Mouse (Mus musculus) heart, postnatal 36 days (tissue): ENCODE measurements around the gene Thsd4. TPM values are rescaled to one million over a fixed set of nuclear protein-coding genes. Genes with fewer than 3 reads are reported as not detected.

Experiments used
- DNase-seq, 2 experiments: peaks; one replicate each; pipeline ENCODE4 v3.0.0; 2021 to 2022
- intact Hi-C: fragments of 180-260 bp; cut with DNase I; formaldehyde crosslinking; loops from one replicate; pipeline ENCODE4 v1.15.1; 2025
- total RNA-seq, 2 experiments: library from RNA; stranded (reverse); gene quantifications; 2 replicates each; pipeline ENCODE4 v1.2.3; 2021

Gene Thsd4
- total RNA-seq, 2 experiments from 2014 or later = 5.4 to 6.6 TPM

- no peak for DNase-seq
- intact Hi-C loops = no loop called here
Measured at GRCm38 (mm10) chr9:60227727-60228126, 294.1 kb downstream of the Thsd4 start.

DNA sequence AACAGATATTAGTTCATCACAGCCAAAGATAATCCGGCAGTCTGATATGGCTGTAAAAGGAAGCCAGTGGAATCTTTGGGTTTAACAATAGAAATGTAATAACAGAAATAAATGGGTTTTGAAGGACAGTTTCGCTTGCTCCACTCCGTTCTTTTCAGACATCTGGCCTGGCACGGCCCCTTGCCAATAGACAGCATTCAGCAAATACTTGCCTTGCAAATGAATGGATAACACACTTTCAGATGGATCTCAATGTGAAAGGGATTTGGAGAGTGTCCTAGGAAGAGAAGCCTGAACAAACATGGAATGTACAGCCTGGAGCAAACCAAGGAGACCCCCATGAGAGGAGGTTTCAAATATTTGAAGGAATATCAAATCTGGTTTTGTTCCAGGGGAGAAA lies 295.2 kb downstream of the Thsd4 start:
- intact Hi-C loops = no loop called here
- no peak for DNase-seq

GRCm38 (mm10) chr9:60226155-60226554 lies 295.7 kb downstream of the Thsd4 start:
- intact Hi-C loops = no loop called here
- no peak for DNase-seq

- no peak for DNase-seq
- intact Hi-C loops = no loop called here
Measured at GRCm38 (mm10) chr9:60225453-60225852, 296.4 kb downstream of the Thsd4 start.

GRCm38 (mm10) chr9:60224039-60224695 lies 297.7 kb downstream of the Thsd4 start:
- no peak for DNase-seq

DNA sequence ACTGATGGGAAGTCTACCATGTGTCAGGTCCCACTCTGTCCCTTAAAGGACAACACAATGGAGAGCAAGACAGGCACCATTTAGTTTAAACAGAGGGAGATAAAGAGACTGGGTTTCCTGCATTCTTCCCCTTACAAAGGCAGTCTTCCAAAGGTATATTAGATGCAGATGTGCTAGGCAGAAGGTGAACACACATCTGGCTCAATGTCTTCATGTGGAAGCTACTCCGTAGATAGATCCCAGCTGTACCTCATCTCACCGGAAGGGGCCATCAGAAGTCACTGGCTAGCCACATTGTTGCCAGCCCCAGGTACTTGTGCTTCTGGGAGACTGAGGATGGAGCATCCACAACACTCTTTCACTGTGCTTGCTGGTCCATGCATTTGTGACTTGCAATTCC lies 301.4 kb downstream of the Thsd4 start:
- intact Hi-C loops = no loop called here
- DNase-seq = no peak

More at GRCm38 (mm10) chr9:60224039-60224695, 297.7 kb downstream of the Thsd4 start:
- intact Hi-C loops = no loop called here

- intact Hi-C loops = no loop called here
- no peak for DNase-seq
Measured at GRCm38 (mm10) chr9:60218396-60218795, 303.4 kb downstream of the Thsd4 start.

DNA sequence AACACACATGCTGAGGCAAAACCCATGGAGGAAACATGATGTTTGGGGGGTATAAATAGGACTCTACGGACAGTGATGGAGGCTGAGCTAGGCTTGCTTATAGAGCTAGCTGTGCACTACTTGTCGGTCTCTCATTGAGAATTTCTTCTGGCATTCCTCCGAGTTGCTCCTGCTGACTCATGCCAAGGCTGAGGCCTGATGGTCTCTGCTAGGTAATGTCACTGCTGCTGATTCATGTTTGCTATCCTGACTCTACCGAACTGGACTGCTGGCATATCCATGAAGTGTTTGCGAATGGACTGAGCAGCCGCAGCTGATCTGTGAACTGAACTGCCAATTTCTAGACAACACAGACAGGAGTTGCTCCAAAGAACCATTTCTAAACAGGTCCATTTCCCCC lies 305.8 kb downstream of the Thsd4 start:
- no peak for DNase-seq
- intact Hi-C loops = no loop called here

DNA sequence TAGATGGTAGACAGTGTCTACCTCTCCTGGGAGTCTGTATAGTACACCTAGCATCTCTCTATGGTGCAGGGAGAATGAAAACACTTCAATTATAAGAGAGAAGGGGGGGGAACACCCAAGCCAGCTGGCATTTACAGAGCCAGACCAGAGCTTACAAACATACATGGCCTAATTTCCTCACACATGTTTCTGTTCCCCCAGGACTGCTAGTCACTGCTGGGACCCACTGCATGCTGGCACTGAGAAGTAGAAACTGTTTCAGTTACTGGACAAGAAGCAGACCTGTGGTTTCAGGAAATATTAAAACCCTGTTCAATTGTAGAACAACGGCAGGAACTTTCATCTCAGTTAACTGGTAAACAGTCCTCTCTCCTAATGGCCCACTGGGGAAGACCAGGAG lies 308.7 kb downstream of the Thsd4 start:
- DNase-seq = no peak
- intact Hi-C loops = no loop called here

DNA sequence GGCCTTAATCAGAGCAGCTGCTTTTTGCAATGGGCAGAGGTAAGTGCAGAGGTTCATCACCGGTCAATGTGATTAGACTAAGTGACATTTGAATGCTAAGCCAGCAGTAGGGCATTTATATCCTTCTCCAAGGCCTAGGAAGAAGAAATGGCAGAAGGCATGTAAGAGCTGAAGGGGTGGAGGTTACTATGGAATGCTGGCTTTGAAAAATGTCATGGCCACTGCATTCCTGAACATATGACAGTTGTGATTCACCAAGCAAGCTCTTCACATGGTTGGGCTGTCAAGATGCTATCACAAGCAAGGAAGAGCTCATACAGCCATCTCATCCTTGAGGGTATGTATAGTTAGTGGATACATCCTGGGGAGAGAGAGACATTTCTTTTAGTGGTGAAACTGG lies 313.0 kb downstream of the Thsd4 start:
- DNase-seq = no peak

DNA sequence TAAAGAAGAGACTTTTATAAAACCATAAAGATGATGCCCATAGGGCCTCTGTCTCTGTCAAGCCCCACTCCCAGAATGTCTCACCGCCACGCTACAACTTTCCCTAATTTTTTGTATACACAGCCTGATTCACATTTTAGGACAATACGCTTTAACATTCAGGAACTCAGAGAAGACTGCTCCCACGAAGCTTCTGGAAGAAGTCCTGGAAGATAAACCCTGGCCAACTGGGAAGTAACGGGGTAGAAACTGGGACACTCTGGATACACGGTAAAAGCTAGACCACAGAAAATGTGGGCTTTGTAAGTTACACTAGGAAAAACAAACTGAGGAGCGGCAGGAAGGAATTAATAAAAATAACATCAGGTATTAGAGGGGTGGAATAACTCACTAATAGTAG lies 318.7 kb downstream of the Thsd4 start:
- peak; percentile 20 to 22 for DNase-seq
- intact Hi-C loops = no loop called here

More for the DNA sequence above, 313.0 kb downstream of the Thsd4 start:
- intact Hi-C loops = no loop called here

DNA sequence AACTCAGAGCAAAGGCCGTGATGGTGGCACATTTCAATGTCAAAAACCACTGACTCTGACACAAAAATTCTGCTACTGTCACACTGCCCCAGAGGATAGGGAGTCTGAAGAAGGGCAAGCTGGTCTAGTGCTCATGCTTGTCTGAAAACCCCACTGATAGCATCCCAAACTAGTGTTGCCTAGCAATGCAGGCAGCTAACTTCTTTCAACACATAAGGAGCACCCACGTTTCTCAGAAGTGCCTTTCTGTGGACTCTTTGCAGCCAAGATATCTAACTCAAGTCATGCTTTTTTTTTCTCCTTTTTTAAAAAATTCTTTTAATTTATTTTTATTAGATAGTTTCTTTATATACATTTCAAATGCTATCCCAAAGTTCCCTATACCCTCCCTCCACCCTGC lies 321.4 kb downstream of the Thsd4 start:
- no peak for DNase-seq
- intact Hi-C loops = no loop called here

DNA sequence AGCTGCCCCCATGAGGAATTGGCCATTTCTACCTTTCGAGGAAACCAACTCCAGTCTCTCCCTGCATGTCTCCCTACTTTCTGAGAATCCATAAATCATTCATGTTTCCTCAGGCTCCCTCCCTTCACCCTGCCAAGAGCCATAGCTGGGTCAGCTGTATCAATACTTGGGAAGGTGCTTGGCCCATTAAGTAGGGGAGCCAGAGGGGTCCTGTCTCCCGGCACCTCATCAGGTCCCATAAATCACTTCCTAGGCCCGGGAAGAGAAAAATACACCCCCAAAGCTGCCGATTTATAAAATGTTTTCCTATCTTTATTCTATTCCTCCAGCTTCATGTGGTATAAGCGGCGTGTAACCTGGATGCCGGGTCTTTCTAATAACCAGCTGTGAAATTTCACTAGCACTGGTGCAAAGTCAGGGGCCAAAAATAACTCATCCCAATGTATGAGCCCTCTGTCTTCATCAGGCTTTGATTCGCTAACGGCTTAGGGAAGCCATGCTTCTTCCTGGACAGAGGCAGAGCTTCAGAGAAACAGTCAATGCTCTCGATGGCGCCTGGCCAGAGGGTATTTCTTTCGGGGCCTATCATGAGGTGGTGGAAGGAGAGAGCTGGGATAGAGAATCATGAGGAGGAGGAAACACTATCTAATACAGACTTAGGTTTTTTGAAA lies 323.2 kb downstream of the Thsd4 start:
- intact Hi-C loops = no loop called here

GRCm38 (mm10) chr9:60195502-60195901 lies 326.3 kb downstream of the Thsd4 start:
- no peak for DNase-seq
- intact Hi-C loops = no loop called here

More for the DNA sequence above, 323.2 kb downstream of the Thsd4 start:
- no peak for DNase-seq

GRCm38 (mm10) chr9:60194905-60195304 lies 326.9 kb downstream of the Thsd4 start:
- DNase-seq = no peak
- intact Hi-C loops = no loop called here

- DNase-seq = no peak
- intact Hi-C loops = no loop called here
Measured at GRCm38 (mm10) chr9:60192321-60192720, 329.5 kb downstream of the Thsd4 start.

DNA sequence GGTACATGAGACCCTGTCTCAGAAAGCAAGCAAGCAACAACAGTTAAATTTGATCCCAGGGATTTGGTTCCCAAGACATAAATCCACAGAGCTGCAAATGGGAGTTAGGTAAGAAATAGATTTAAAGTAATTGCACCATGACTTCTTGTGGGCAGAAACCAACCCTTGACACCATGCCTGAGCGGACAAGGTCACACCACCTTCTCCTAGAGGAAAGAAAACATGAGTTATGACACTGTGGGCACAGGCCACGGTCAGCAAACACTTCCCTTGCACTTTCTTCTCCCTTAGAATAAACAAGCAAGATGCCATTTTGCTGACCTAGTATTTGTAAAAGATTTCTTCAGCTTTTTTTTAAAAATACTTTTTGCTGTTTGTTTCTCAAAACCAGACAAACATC lies 334.4 kb downstream of the Thsd4 start:
- intact Hi-C loops = no loop called here
- DNase-seq = no peak

GRCm38 (mm10) chr9:60186948-60187347 lies 334.9 kb downstream of the Thsd4 start:
- no peak for DNase-seq
- intact Hi-C loops = no loop called here

- intact Hi-C loops = no loop called here
- DNase-seq = no peak
Measured at GRCm38 (mm10) chr9:60184083-60184482, 337.8 kb downstream of the Thsd4 start.

DNA sequence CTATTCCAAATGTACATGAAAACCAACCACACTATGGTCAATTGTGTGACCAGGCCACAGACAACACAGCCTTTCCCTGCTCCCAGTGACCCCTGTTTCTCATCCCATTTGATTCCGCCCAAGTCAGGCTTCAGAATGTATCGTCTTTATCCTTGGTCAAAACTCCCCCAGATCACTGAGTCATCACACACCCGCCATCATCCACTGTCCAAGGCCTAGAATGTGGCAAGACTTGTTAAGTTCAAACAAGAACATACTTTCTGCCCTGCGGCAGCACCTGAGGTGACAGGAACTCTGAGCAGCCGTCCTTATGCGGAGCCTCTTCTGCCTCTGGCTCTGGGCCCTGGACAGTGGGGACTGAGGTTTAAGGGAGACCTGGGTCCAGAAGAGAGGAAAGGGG lies 339.5 kb downstream of the Thsd4 start:
- DNase-seq = no peak
- intact Hi-C loops = no loop called here

DNA sequence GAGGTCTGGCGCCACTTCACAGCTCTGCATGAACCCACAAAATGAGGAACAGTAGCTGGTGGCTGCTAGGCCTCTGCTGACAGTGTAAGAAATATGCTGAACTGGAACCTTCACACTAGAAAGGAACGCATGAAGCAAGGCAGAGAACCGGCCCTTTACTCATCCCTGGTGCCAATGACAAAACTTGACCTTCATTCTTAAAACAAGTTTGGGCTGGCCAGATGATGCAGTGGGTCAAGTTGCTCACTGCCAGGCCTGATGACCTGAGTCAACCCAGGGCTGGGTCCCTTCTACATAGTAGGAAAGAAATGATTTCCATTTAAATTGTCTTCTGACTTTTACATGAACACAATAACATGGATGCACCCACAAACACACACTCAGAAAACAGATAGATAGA lies 340.9 kb downstream of the Thsd4 start:
- intact Hi-C loops = no loop called here

DNA sequence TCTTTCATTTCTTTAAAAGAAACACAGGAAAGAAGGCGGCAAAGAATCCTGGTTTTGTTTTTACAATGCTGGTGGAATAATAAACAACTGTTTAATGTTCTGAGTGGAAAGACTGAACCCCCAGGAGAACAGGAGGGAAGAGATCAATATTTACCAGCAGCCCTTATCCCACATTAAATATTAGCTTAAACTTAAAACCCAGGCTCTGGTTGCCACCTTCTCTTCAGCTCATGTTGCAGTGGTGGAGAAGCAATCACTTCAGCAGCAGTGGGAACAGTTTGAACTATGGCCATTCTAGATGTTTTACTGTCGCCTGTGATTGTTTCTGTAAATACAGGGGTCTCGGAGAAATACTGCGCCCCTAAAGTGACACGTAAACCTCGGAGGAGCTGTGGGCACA lies 341.7 kb downstream of the Thsd4 start:
- intact Hi-C loops = no loop called here
- DNase-seq = no peak

More for the DNA sequence above, 340.9 kb downstream of the Thsd4 start:
- DNase-seq = no peak
